Mouse (Mus musculus): ENCODE measurements at regions not wholly inside any gene's neighbourhood (a gene's known extent, or its start where the extent isn't known, plus 50 kb on each side); places are given as distances from the start of the nearest gene placed in this dataset.
"Not testable (repeated sequence)": the region's sequence is repeated elsewhere in the genome, so short reads cannot be mapped to it uniquely, and the experiment has no call there.

- Histone ChIP-seq H3K27ac (ENCODE audit: low read length) (no peak overlapping the region), H3K9ac (ENCODE audit: low read length) (no peak overlapping the region), H3K36me3 (ENCODE audit: control insufficient read depth, insufficient read depth, low read length) (no peaks in the 10 kb centered on the region), H3K9me3 (replicated peaks; ENCODE audit: control insufficient read depth, low read length) (no peaks in the 10 kb centered on the region), H3K27me3 (ENCODE audit: control insufficient read depth, insufficient read depth, low read length) (no peaks in the 10 kb centered on the region), H3K4me3 (replicated peaks; ENCODE audit: low read length) (no peak overlapping the region), H3K4me2 (ENCODE audit: low read depth, low read length) (no peak overlapping the region), H3K4me1 (ENCODE audit: control insufficient read depth, insufficient read depth, low read length) (no peaks in the 10 kb centered on the region)
- no peak for ATAC-seq (ENCODE audit: insufficient read depth, low FRiP score)
- 88% methylated on average over 11 of the region's 11 CpGs for WGBS
Observed at GRCm38 (mm10) chr16:73203542-73203941, 895.4 kb downstream of the Robo1 start.

GRCm38 (mm10) chr16:73200991-73201390 is 892.9 kb downstream of the Robo1 start:
- H3K27me3 ChIP-seq (ENCODE audit: control insufficient read depth, insufficient read depth, low read length), result no peaks in the 10 kb centered on the region
- H3K36me3 ChIP-seq (ENCODE audit: control insufficient read depth, insufficient read depth, low read length), result no peaks in the 10 kb centered on the region
- H3K4me2 ChIP-seq (ENCODE audit: low read depth, low read length), result no peak overlapping the region
- H3K9ac ChIP-seq (ENCODE audit: low read length), result no peak overlapping the region
- ATAC-seq (ENCODE audit: insufficient read depth, low FRiP score), result no peak
- 66% methylated on average over 3 of the region's 3 CpGs for WGBS
- H3K4me3 ChIP-seq (replicated peaks; ENCODE audit: low read length), result no peak overlapping the region
- H3K9me3 ChIP-seq (replicated peaks; ENCODE audit: control insufficient read depth, low read length), result no peaks in the 10 kb centered on the region
- H3K27ac ChIP-seq (ENCODE audit: low read length), result no peak overlapping the region
- no peaks in the 10 kb centered on the region for H3K4me1 ChIP-seq (ENCODE audit: control insufficient read depth, insufficient read depth, low read length)

- Histone ChIP-seq H3K4me2 (ENCODE audit: low read depth, low read length) (no peak overlapping the region), H3K4me3 (replicated peaks; ENCODE audit: low read length) (no peak overlapping the region), H3K9me3 (replicated peaks; ENCODE audit: control insufficient read depth, low read length) (no peaks in the 10 kb centered on the region), H3K4me1 (ENCODE audit: control insufficient read depth, insufficient read depth, low read length) (no peaks in the 10 kb centered on the region), H3K27ac (ENCODE audit: low read length) (no peak overlapping the region), H3K9ac (ENCODE audit: low read length) (no peak overlapping the region), H3K27me3 (ENCODE audit: control insufficient read depth, insufficient read depth, low read length) (no peaks in the 10 kb centered on the region), H3K36me3 (ENCODE audit: control insufficient read depth, insufficient read depth, low read length) (no peaks in the 10 kb centered on the region)
- ATAC-seq (ENCODE audit: insufficient read depth, low FRiP score), result no peak
- 80% methylated on average over 5 of the region's 5 CpGs for WGBS
Observed at GRCm38 (mm10) chr16:73182776-73183175, 874.7 kb downstream of the Robo1 start.

GRCm38 (mm10) chr16:73182258-73182657 is 874.2 kb downstream of the Robo1 start:
- Histone ChIP-seq H3K36me3 (ENCODE audit: control insufficient read depth, insufficient read depth, low read length) (no peaks in the 10 kb centered on the region), H3K4me3 (replicated peaks; ENCODE audit: low read length) (no peak overlapping the region), H3K4me2 (ENCODE audit: low read depth, low read length) (no peak overlapping the region), H3K9ac (ENCODE audit: low read length) (no peak overlapping the region), H3K27me3 (ENCODE audit: control insufficient read depth, insufficient read depth, low read length) (no peaks in the 10 kb centered on the region), H3K4me1 (ENCODE audit: control insufficient read depth, insufficient read depth, low read length) (no peaks in the 10 kb centered on the region), H3K9me3 (replicated peaks; ENCODE audit: control insufficient read depth, low read length) (no peaks in the 10 kb centered on the region), H3K27ac (ENCODE audit: low read length) (no peak overlapping the region)
- no peak for ATAC-seq (ENCODE audit: insufficient read depth, low FRiP score)
- WGBS, result 88% methylated on average over 7 of the region's 7 CpGs

GRCm38 (mm10) chr16:73155447-73155846 is 847.3 kb downstream of the Robo1 start:
- no peak for ATAC-seq (ENCODE audit: insufficient read depth, low FRiP score)
- Histone ChIP-seq H3K9me3 (replicated peaks; ENCODE audit: control insufficient read depth, low read length) (no peaks in the 10 kb centered on the region), H3K27me3 (ENCODE audit: control insufficient read depth, insufficient read depth, low read length) (no peaks in the 10 kb centered on the region), H3K9ac (ENCODE audit: low read length) (no peak overlapping the region), H3K36me3 (ENCODE audit: control insufficient read depth, insufficient read depth, low read length) (no peaks in the 10 kb centered on the region), H3K4me2 (ENCODE audit: low read depth, low read length) (no peak overlapping the region), H3K27ac (ENCODE audit: low read length) (no peak overlapping the region), H3K4me3 (replicated peaks; ENCODE audit: low read length) (no peak overlapping the region), H3K4me1 (ENCODE audit: control insufficient read depth, insufficient read depth, low read length) (no peaks in the 10 kb centered on the region)
- 71% methylated on average over 2 of the region's 2 CpGs for WGBS

GRCm38 (mm10) chr16:73127927-73128326 is 819.8 kb downstream of the Robo1 start:
- not testable (repeated sequence) for H3K36me3 ChIP-seq (ENCODE audit: control insufficient read depth, insufficient read depth, low read length); H3K9ac ChIP-seq (ENCODE audit: low read length); H3K4me3 ChIP-seq (replicated peaks; ENCODE audit: low read length); H3K4me2 ChIP-seq (ENCODE audit: low read depth, low read length); H3K4me1 ChIP-seq (ENCODE audit: control insufficient read depth, insufficient read depth, low read length); H3K27me3 ChIP-seq (ENCODE audit: control insufficient read depth, insufficient read depth, low read length); H3K9me3 ChIP-seq (replicated peaks; ENCODE audit: control insufficient read depth, low read length); H3K27ac ChIP-seq (ENCODE audit: low read length); ATAC-seq (ENCODE audit: insufficient read depth, low FRiP score)
- 94% methylated on average over 1 of the region's 1 CpGs for WGBS

GRCm38 (mm10) chr16:73120568-73120967 is 812.5 kb downstream of the Robo1 start:
- Histone ChIP-seq H3K27me3 (ENCODE audit: control insufficient read depth, insufficient read depth, low read length) (no peaks in the 10 kb centered on the region), H3K4me2 (ENCODE audit: low read depth, low read length) (no peak overlapping the region), H3K27ac (ENCODE audit: low read length) (no peak overlapping the region), H3K4me1 (ENCODE audit: control insufficient read depth, insufficient read depth, low read length) (no peaks in the 10 kb centered on the region), H3K4me3 (replicated peaks; ENCODE audit: low read length) (no peak overlapping the region), H3K9me3 (replicated peaks; ENCODE audit: control insufficient read depth, low read length) (no peaks in the 10 kb centered on the region), H3K36me3 (ENCODE audit: control insufficient read depth, insufficient read depth, low read length) (no peaks in the 10 kb centered on the region), H3K9ac (ENCODE audit: low read length) (no peak overlapping the region)
- ATAC-seq (ENCODE audit: insufficient read depth, low FRiP score), result no peak

- Histone ChIP-seq H3K4me2 (ENCODE audit: low read depth, low read length) (no peak overlapping the region), H3K27me3 (ENCODE audit: control insufficient read depth, insufficient read depth, low read length) (no peaks in the 10 kb centered on the region), H3K27ac (ENCODE audit: low read length) (no peak overlapping the region), H3K9me3 (replicated peaks; ENCODE audit: control insufficient read depth, low read length) (no peaks in the 10 kb centered on the region), H3K4me3 (replicated peaks; ENCODE audit: low read length) (no peak overlapping the region), H3K36me3 (ENCODE audit: control insufficient read depth, insufficient read depth, low read length) (no peaks in the 10 kb centered on the region), H3K4me1 (ENCODE audit: control insufficient read depth, insufficient read depth, low read length) (no peaks in the 10 kb centered on the region), H3K9ac (ENCODE audit: low read length) (no peak overlapping the region)
- no peak for ATAC-seq (ENCODE audit: insufficient read depth, low FRiP score)
- 43% methylated on average over 2 of the region's 2 CpGs for WGBS
Observed at GRCm38 (mm10) chr16:73117338-73117737, 809.2 kb downstream of the Robo1 start.

GRCm38 (mm10) chr16:73108021-73108452 is 799.9 kb downstream of the Robo1 start:
- 87% methylated on average over 7 of the region's 7 CpGs for WGBS
- Histone ChIP-seq H3K9ac (ENCODE audit: low read length) (no peak overlapping the region), H3K27me3 (ENCODE audit: control insufficient read depth, insufficient read depth, low read length) (no peaks in the 10 kb centered on the region), H3K9me3 (replicated peaks; ENCODE audit: control insufficient read depth, low read length) (no peaks in the 10 kb centered on the region), H3K4me3 (replicated peaks; ENCODE audit: low read length) (no peak overlapping the region), H3K27ac (ENCODE audit: low read length) (no peak overlapping the region), H3K36me3 (ENCODE audit: control insufficient read depth, insufficient read depth, low read length) (no peaks in the 10 kb centered on the region), H3K4me2 (ENCODE audit: low read depth, low read length) (no peak overlapping the region), H3K4me1 (ENCODE audit: control insufficient read depth, insufficient read depth, low read length) (no peaks in the 10 kb centered on the region)
- ATAC-seq (ENCODE audit: insufficient read depth, low FRiP score), result no peak

- H3K4me3 ChIP-seq (replicated peaks; ENCODE audit: low read length), result no peak overlapping the region
- no peaks in the 10 kb centered on the region for H3K4me1 ChIP-seq (ENCODE audit: control insufficient read depth, insufficient read depth, low read length)
- no peak overlapping the region for H3K27ac ChIP-seq (ENCODE audit: low read length)
- 88% methylated on average over 9 of the region's 9 CpGs for WGBS
- H3K9me3 ChIP-seq (replicated peaks; ENCODE audit: control insufficient read depth, low read length), result no peaks in the 10 kb centered on the region
- H3K4me2 ChIP-seq (ENCODE audit: low read depth, low read length), result no peak overlapping the region
- no peak overlapping the region for H3K9ac ChIP-seq (ENCODE audit: low read length)
- ATAC-seq (ENCODE audit: insufficient read depth, low FRiP score), result no peak
- H3K27me3 ChIP-seq (ENCODE audit: control insufficient read depth, insufficient read depth, low read length), result no peaks in the 10 kb centered on the region
- no peaks in the 10 kb centered on the region for H3K36me3 ChIP-seq (ENCODE audit: control insufficient read depth, insufficient read depth, low read length)
Observed at GRCm38 (mm10) chr16:73107608-73108007, 799.5 kb downstream of the Robo1 start.

Data from stomach, embryonic 16.5 days (tissue).